Mouse (Mus musculus) liver, embryonic 14.5 days (tissue): ENCODE data around the gene Gm20422.

Source experiments
- CTCF ChIP-seq: IDR thresholded peaks from 2 replicates; pipeline ENCODE4 v1.5.1; 2016; ENCODE audit warnings: antibody characterized with exemption, low read depth, control low read depth
- EP300 ChIP-seq: IDR thresholded peaks from 2 replicates; pipeline ENCODE4 v1.6.1; 2016; ENCODE audit warnings: antibody characterized with exemption, low read depth

- TF ChIP-seq CTCF = no peak
- TF ChIP-seq EP300 = no peak
Measured at GRCm38 (mm10) chr8:69713516-69713915, 61.2 kb downstream of the Gm20422 start.
